Mouse (Mus musculus): Measurements from ENCODE around the gene Prok2.

Gene Prok2

GRCm38 (mm10) chr6:99725971-99726561 is at the start of gene Prok2:
TSS of gene Prok2 (minus strand) at chr6:99726392.
- no peak for DNase-seq (ENCODE audit: low spot score in 2 of 2)

GRCm38 (mm10) chr6:99774680-99775079 is 48.5 kb upstream of the Prok2 start:
- no peak for DNase-seq (ENCODE audit: low spot score in 2 of 2)

- no peak for DNase-seq (ENCODE audit: low spot score in 2 of 2)
Measured at GRCm38 (mm10) chr6:99768495-99768894, 42.3 kb upstream of the Prok2 start.

GRCm38 (mm10) chr6:99764916-99765315 is 38.7 kb upstream of the Prok2 start:
- DNase-seq (ENCODE audit: low spot score in 2 of 2), result no peak

- DNase-seq (ENCODE audit: low spot score in 2 of 2), result no peak
Measured at GRCm38 (mm10) chr6:99762069-99762985, 36.1 kb upstream of the Prok2 start.

- DNase-seq (ENCODE audit: low spot score in 2 of 2), result no peak
Measured at GRCm38 (mm10) chr6:99756105-99756504, 29.9 kb upstream of the Prok2 start.

GRCm38 (mm10) chr6:99751308-99751707 is 25.1 kb upstream of the Prok2 start:
- no peak for DNase-seq (ENCODE audit: low spot score in 2 of 2)

GRCm38 (mm10) chr6:99746275-99746674 is 20.1 kb upstream of the Prok2 start:
- no peak for DNase-seq (ENCODE audit: low spot score in 2 of 2)

GRCm38 (mm10) chr6:99742866-99743265 is 16.7 kb upstream of the Prok2 start:
- peak in 1 of 2 experiments; percentile 14 for DNase-seq (ENCODE audit: low spot score in 2 of 2)

GRCm38 (mm10) chr6:99734666-99735065 is 8.5 kb upstream of the Prok2 start:
- no peak for DNase-seq (ENCODE audit: low spot score in 2 of 2)

GRCm38 (mm10) chr6:99732673-99733072 is 6.5 kb upstream of the Prok2 start:
- DNase-seq (ENCODE audit: low spot score in 2 of 2), result no peak

GRCm38 (mm10) chr6:99731926-99732325 is 5.7 kb upstream of the Prok2 start:
- no peak for DNase-seq (ENCODE audit: low spot score in 2 of 2)

- DNase-seq (ENCODE audit: low spot score in 2 of 2), result no peak
Measured at GRCm38 (mm10) chr6:99729853-99730252, 3.7 kb upstream of the Prok2 start.

GRCm38 (mm10) chr6:99726576-99727303 is 548 bp upstream of the Prok2 start:
- no peak for DNase-seq (ENCODE audit: low spot score in 2 of 2)

GRCm38 (mm10) chr6:99722390-99722789 is 3.8 kb downstream of the Prok2 start:
- DNase-seq (ENCODE audit: low spot score in 2 of 2), result no peak

GRCm38 (mm10) chr6:99721032-99721431 is 5.2 kb downstream of the Prok2 start:
- DNase-seq (ENCODE audit: low spot score in 2 of 2), result no peak

- no peak for DNase-seq (ENCODE audit: low spot score in 2 of 2)
Measured at GRCm38 (mm10) chr6:99715913-99716312, 10.3 kb downstream of the Prok2 start.

GRCm38 (mm10) chr6:99715191-99715590 is 11.0 kb downstream of the Prok2 start:
- DNase-seq (ENCODE audit: low spot score in 2 of 2), result no peak

GRCm38 (mm10) chr6:99713256-99713655 is 12.9 kb downstream of the Prok2 start:
- DNase-seq (ENCODE audit: low spot score in 2 of 2), result no peak

- no peak for DNase-seq (ENCODE audit: low spot score in 2 of 2)
Measured at GRCm38 (mm10) chr6:99711576-99712101, 14.6 kb downstream of the Prok2 start.

- no peak for DNase-seq (ENCODE audit: low spot score in 2 of 2)
Measured at GRCm38 (mm10) chr6:99700484-99700883, 25.7 kb downstream of the Prok2 start.
